Mouse (Mus musculus) layer of hippocampus, adult 18-20 months (tissue): ENCODE data around the gene Zfpl1. TPM values are rescaled to one million over a fixed set of nuclear protein-coding genes. Genes with fewer than 3 reads are reported as not detected.
"Not testable (repeated sequence)": the region's sequence is repeated elsewhere in the genome, so short reads cannot be mapped to it uniquely, and the experiment has no call there.

ENCODE experiments used
- DNase-seq, 2 experiments: peaks; one replicate each; pipeline ENCODE4 v3.0.0; 2022; ENCODE audit warnings: low spot score in 2 of 2
- total RNA-seq, 2 experiments: library from RNA; stranded (reverse); gene quantifications; 2 replicates each; pipeline ENCODE4 v1.2.3; 2021

Gene Zfpl1
- total RNA-seq, 2 experiments from 2014 or later = 36.6 to 42.0 TPM

- DNase-seq = peak in 1 of 2 experiments; percentile 55
Observed at GRCm38 (mm10) chr19:6061641-6062302, 23.0 kb downstream of the Zfpl1 start.

- DNase-seq = peak; percentile 95 to 97
Observed at GRCm38 (mm10) chr19:6061021-6061533, 23.7 kb downstream of the Zfpl1 start, which contains the start of gene Znhit2. Gene Znhit2 (plus strand): TSS chr19:6061192.

GRCm38 (mm10) chr19:6058966-6059365 lies 25.8 kb downstream of the Zfpl1 start:
- DNase-seq = no peak

GRCm38 (mm10) chr19:6058513-6058912 lies 26.2 kb downstream of the Zfpl1 start:
- DNase-seq = no peak

GRCm38 (mm10) chr19:6057313-6058096 lies 27.3 kb downstream of the Zfpl1 start, which contains the start of the genes Mrpl49 and Fau:
Gene Mrpl49 (minus strand): TSS chr19:6057785.
Gene Fau (plus strand): TSS chr19:6057844.
- DNase-seq = peak; percentile 98 to 99

- DNase-seq = no peak
Observed at GRCm38 (mm10) chr19:6056696-6057095, 28.1 kb downstream of the Zfpl1 start.

GRCm38 (mm10) chr19:6054296-6054695 lies 30.5 kb downstream of the Zfpl1 start:
- no peak for DNase-seq

GRCm38 (mm10) chr19:6052516-6052915 lies 32.2 kb downstream of the Zfpl1 start:
- DNase-seq = no peak

- DNase-seq = no peak
Observed at GRCm38 (mm10) chr19:6048681-6049410, 35.9 kb downstream of the Zfpl1 start.

GRCm38 (mm10) chr19:6047899-6048166 lies 36.9 kb downstream of the Zfpl1 start:
- DNase-seq = no peak

- no peak for DNase-seq
Observed at GRCm38 (mm10) chr19:6047154-6047898, 37.4 kb downstream of the Zfpl1 start.

GRCm38 (mm10) chr19:6046294-6047153 lies 38.2 kb downstream of the Zfpl1 start, which contains the start of gene Syvn1:
Gene Syvn1 (plus strand): TSS chr19:6046576.
- peak; percentile 89 to 96 for DNase-seq

GRCm38 (mm10) chr19:6045366-6046293 lies 39.1 kb downstream of the Zfpl1 start:
- DNase-seq = no peak

- not testable (repeated sequence) for DNase-seq
Observed at GRCm38 (mm10) chr19:6044102-6044501, 40.7 kb downstream of the Zfpl1 start.

GRCm38 (mm10) chr19:6042293-6042692 lies 42.5 kb downstream of the Zfpl1 start:
- no peak for DNase-seq

- no peak for DNase-seq
Observed at GRCm38 (mm10) chr19:6040002-6040401, 44.8 kb downstream of the Zfpl1 start.

- DNase-seq = no peak
Observed at GRCm38 (mm10) chr19:6038326-6038725, 46.4 kb downstream of the Zfpl1 start.

- DNase-seq = no peak
Observed at GRCm38 (mm10) chr19:6037695-6038094, 47.1 kb downstream of the Zfpl1 start.
